Mouse (Mus musculus): ENCODE measurements around the gene Cox18. TPM values are rescaled to one million over a fixed set of nuclear protein-coding genes. Genes with fewer than 3 reads are reported as not detected.
"Not testable (repeated sequence)": the region's sequence is repeated elsewhere in the genome, so short reads cannot be mapped to it uniquely, and the experiment has no call there.

The Cox18 gene
- 36.3 and 41.4 TPM in 2 replicates for polyA plus RNA-seq (2016; fragmentation: Nextera tagmentation; extraction: Ambion mirVana)

- peak within 1 kb of the TSS; percentile 91 for H3K27ac ChIP-seq
- peaks cover 53% of the 10 kb centered on the region for H3K36me3 ChIP-seq
- H3K27me3 ChIP-seq (ENCODE audit: low read depth, poor library complexity, severe bottlenecking), result no peaks in the 10 kb centered on the region
- H3K4me1 ChIP-seq, result peaks cover 7% of the 10 kb centered on the region
- peak; percentile 99 for DNase-seq (ENCODE audit: low spot score)
- no peaks in the 10 kb centered on the region for H3K9me3 ChIP-seq (replicated peaks)
- under 1% methylated on average over 62 of the region's 62 CpGs for WGBS
- H3K4me3 ChIP-seq, result peak within 1 kb of the TSS; percentile 79
Measured at GRCm38 (mm10) chr5:90223534-90224381, at the start of gene Cox18. Gene Cox18 (minus strand): TSS chr5:90224001.

- not testable (repeated sequence) for H3K4me3 ChIP-seq; DNase-seq (ENCODE audit: low spot score); H3K27ac ChIP-seq; H3K4me1 ChIP-seq; H3K27me3 ChIP-seq (ENCODE audit: low read depth, poor library complexity, severe bottlenecking); H3K9me3 ChIP-seq (replicated peaks)
- 90% methylated on average over 2 of the region's 2 CpGs for WGBS
- peaks cover 95% of the 10 kb centered on the region for H3K36me3 ChIP-seq
Measured at GRCm38 (mm10) chr5:90262230-90262629, 38.4 kb upstream of the Cox18 start.

DNA sequence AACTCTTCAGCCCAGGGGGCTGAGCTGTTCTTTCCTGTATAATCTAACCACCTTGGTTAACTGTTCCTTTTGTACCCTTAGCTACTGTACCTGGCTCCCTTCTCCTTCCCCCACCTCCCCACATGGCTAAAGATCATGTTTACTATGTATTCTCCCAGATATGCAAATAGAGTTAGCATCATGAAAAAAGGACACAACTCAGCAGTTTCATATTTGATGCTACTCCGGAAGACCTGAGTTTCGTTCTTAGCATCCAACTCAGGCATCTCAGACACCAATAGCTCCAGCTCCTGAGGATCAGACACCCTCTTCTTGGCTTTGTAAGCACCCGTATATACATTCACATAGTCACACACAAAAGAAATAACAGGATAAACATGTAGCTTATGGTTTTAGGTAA lies 33.2 kb upstream of the Cox18 start:
- Histone ChIP-seq H3K4me3 (no peak overlapping the region), H3K36me3 (peaks cover 100% of the 10 kb centered on the region)
- 97% methylated on average over 3 of the region's 3 CpGs for WGBS

DNA sequence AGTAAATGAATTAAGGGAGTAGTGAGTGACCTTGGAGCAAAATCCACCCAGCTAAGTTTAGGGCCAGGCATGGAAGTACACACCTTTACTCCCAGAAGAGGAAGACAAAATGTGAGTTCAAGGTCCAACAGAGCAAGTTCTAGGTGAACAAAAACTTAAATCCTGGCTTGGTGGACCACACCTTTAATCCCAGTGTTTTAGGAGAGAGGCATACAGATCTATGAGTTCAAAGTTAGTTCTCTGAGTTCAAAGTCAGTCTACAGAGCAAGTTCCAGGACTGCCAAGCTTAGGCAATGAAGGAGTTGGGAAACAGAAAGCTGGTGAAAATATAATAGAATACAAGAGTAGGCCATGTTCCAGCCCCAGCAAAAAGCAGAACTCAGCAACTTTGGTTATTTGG lies 23.7 kb upstream of the Cox18 start:
- DNase-seq (ENCODE audit: low spot score), result no peak
- Histone ChIP-seq H3K4me1 (no peaks in the 10 kb centered on the region), H3K27me3 (ENCODE audit: low read depth, poor library complexity, severe bottlenecking) (no peaks in the 10 kb centered on the region), H3K9me3 (replicated peaks) (no peaks in the 10 kb centered on the region), H3K27ac (no peak overlapping the region), H3K36me3 (peaks cover 94% of the 10 kb centered on the region), H3K4me3 (no peak overlapping the region)

More for the DNA sequence above, 33.2 kb upstream of the Cox18 start:
- no peaks in the 10 kb centered on the region for H3K9me3 ChIP-seq (replicated peaks)
- no peaks in the 10 kb centered on the region for H3K4me1 ChIP-seq
- DNase-seq (ENCODE audit: low spot score), result no peak
- no peaks in the 10 kb centered on the region for H3K27me3 ChIP-seq (ENCODE audit: low read depth, poor library complexity, severe bottlenecking)
- H3K27ac ChIP-seq, result no peak overlapping the region

- no peak for DNase-seq (ENCODE audit: low spot score)
- Histone ChIP-seq H3K27me3 (ENCODE audit: low read depth, poor library complexity, severe bottlenecking) (no peaks in the 10 kb centered on the region), H3K4me1 (no peaks in the 10 kb centered on the region), H3K9me3 (replicated peaks) (no peaks in the 10 kb centered on the region), H3K4me3 (no peak overlapping the region), H3K36me3 (peaks cover 94% of the 10 kb centered on the region), H3K27ac (no peak overlapping the region)
- WGBS, result 98% methylated on average over 2 of the region's 2 CpGs
Measured at GRCm38 (mm10) chr5:90246987-90247386, 23.2 kb upstream of the Cox18 start.

DNA sequence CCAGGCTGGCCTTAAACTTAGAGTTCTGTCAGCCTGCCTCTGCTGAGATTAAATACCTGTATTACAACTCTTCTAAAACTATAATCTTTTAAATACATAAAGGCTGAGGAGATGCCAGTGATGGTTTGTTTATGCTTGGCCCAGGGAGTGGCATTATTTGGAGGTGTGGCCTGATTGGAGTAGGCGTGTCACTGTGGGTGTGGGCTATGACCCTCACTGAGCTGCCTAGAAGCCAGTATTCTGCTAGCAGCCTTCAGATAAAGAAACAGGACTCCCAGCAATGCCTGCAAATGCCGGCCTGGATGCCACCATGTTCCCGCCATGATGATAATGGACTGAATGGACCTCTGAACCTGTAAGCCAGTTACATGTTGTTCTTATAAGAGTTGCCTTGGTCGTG lies 22.8 kb upstream of the Cox18 start:
- no peak for DNase-seq (ENCODE audit: low spot score)
- no peak overlapping the region for H3K4me3 ChIP-seq
- no peaks in the 10 kb centered on the region for H3K27me3 ChIP-seq (ENCODE audit: low read depth, poor library complexity, severe bottlenecking)
- H3K27ac ChIP-seq, result no peak overlapping the region
- H3K4me1 ChIP-seq, result no peaks in the 10 kb centered on the region
- WGBS, result 83% methylated on average over 4 of the region's 4 CpGs
- peaks cover 94% of the 10 kb centered on the region for H3K36me3 ChIP-seq
- H3K9me3 ChIP-seq (replicated peaks), result no peaks in the 10 kb centered on the region

GRCm38 (mm10) chr5:90245416-90245815 lies 21.6 kb upstream of the Cox18 start:
- 83% methylated on average over 4 of the region's 4 CpGs for WGBS

DNA sequence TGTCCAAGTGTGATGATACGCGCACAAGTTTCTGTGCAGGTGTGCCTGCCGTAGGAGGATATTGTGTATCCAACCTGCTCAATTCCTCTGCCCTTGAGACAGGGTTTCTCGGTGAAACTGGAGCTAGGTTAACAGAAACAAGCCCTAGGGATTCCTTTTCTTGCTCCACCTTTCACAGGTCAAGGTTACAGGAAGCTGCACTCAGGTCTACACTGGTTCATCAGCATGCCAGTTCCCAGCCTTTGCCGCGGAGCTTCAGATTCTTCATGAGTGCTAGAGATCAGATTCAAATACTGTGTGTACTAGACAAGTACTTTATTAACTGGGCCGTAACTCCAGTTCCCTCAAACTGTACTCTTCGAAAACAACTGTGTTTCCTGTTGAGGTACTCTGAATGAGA lies 11.4 kb upstream of the Cox18 start:
- WGBS, result 96% methylated on average over 8 of the region's 8 CpGs

More at GRCm38 (mm10) chr5:90245416-90245815, 21.6 kb upstream of the Cox18 start:
- H3K27ac ChIP-seq, result no peak overlapping the region
- no peaks in the 10 kb centered on the region for H3K4me1 ChIP-seq
- H3K27me3 ChIP-seq (ENCODE audit: low read depth, poor library complexity, severe bottlenecking), result no peaks in the 10 kb centered on the region
- DNase-seq (ENCODE audit: low spot score), result no peak
- H3K36me3 ChIP-seq, result peaks cover 94% of the 10 kb centered on the region
- no peaks in the 10 kb centered on the region for H3K9me3 ChIP-seq (replicated peaks)
- no peak overlapping the region for H3K4me3 ChIP-seq

GRCm38 (mm10) chr5:90233305-90233704 lies 9.5 kb upstream of the Cox18 start:
- Histone ChIP-seq H3K27me3 (ENCODE audit: low read depth, poor library complexity, severe bottlenecking) (no peaks in the 10 kb centered on the region), H3K9me3 (replicated peaks) (no peaks in the 10 kb centered on the region), H3K4me1 (no peaks in the 10 kb centered on the region), H3K36me3 (peaks cover 98% of the 10 kb centered on the region), H3K27ac (no peak overlapping the region), H3K4me3 (no peak overlapping the region)
- 94% methylated on average over 4 of the region's 4 CpGs for WGBS
- no peak for DNase-seq (ENCODE audit: low spot score)

More for the DNA sequence above, 11.4 kb upstream of the Cox18 start:
- Histone ChIP-seq H3K27me3 (ENCODE audit: low read depth, poor library complexity, severe bottlenecking) (no peaks in the 10 kb centered on the region), H3K4me1 (no peaks in the 10 kb centered on the region), H3K4me3 (no peak overlapping the region), H3K27ac (no peak overlapping the region), H3K9me3 (replicated peaks) (no peaks in the 10 kb centered on the region), H3K36me3 (peaks cover 96% of the 10 kb centered on the region)
- no peak for DNase-seq (ENCODE audit: low spot score)

DNA sequence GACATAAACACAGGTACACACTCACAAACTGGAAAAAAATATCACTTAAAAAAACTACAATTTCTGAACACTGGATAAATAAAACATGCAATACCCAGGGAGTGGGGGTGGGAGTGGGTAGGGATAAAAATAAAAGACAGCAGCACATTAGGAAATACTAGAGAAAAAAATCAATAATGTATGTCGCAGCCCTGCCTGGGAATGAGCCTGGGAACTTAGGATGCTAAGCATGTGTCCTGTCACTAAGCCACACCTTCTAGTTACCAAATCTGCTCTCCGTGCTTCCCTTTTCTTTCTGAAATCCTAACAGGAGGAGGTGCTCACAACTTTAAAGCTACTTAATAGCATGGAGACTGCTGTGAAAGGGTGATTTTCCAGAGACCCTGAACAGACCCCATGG lies 6.0 kb upstream of the Cox18 start:
- no peak for DNase-seq (ENCODE audit: low spot score)
- Histone ChIP-seq H3K4me1 (no peaks in the 10 kb centered on the region), H3K27me3 (ENCODE audit: low read depth, poor library complexity, severe bottlenecking) (no peaks in the 10 kb centered on the region), H3K4me3 (no peak overlapping the region), H3K36me3 (peaks cover 92% of the 10 kb centered on the region), H3K27ac (no peak overlapping the region), H3K9me3 (replicated peaks) (no peaks in the 10 kb centered on the region)
- WGBS, result 92% methylated on average over 2 of the region's 2 CpGs

DNA sequence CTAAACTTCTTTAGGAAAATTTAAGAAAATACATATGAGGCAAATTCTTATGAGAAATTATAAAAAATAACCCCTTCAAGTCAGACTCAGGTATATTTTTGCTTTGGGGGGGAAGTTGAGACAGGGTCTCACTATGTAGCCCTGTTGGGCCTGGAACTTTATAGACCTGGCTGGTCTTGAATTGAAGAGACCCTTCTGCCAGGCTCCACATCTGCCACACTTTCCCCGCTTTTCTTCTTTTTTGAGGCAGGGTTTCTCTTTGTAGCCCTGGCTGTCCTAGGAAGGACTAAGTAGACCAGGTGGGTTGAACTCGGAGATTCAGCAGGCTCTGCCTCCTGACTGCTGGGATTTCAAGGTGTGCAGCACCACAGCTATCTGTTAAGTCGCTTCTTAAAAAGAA lies 2.9 kb upstream of the Cox18 start:
- H3K4me3 ChIP-seq, result no peak overlapping the region
- H3K9me3 ChIP-seq (replicated peaks), result no peaks in the 10 kb centered on the region
- no peaks in the 10 kb centered on the region for H3K27me3 ChIP-seq (ENCODE audit: low read depth, poor library complexity, severe bottlenecking)
- peaks cover 62% of the 10 kb centered on the region for H3K36me3 ChIP-seq
- H3K4me1 ChIP-seq, result peaks cover 7% of the 10 kb centered on the region
- 93% methylated on average over 3 of the region's 3 CpGs for WGBS
- no peak for DNase-seq (ENCODE audit: low spot score)
- no peak overlapping the region for H3K27ac ChIP-seq

GRCm38 (mm10) chr5:90224730-90225129 lies 929 bp upstream of the Cox18 start:
- H3K27me3 ChIP-seq (ENCODE audit: low read depth, poor library complexity, severe bottlenecking), result no peaks in the 10 kb centered on the region
- no peaks in the 10 kb centered on the region for H3K9me3 ChIP-seq (replicated peaks)
- 0 out of 2 replicates have a peak overlapping the region, but pooled peaks have one; percentile 79 for H3K4me3 ChIP-seq
- H3K27ac ChIP-seq, result no peak overlapping the region
- no peak for DNase-seq (ENCODE audit: low spot score)
- WGBS, result 90% methylated on average over 5 of the region's 5 CpGs
- H3K36me3 ChIP-seq, result peaks cover 55% of the 10 kb centered on the region
- H3K4me1 ChIP-seq, result peaks cover 7% of the 10 kb centered on the region

DNA sequence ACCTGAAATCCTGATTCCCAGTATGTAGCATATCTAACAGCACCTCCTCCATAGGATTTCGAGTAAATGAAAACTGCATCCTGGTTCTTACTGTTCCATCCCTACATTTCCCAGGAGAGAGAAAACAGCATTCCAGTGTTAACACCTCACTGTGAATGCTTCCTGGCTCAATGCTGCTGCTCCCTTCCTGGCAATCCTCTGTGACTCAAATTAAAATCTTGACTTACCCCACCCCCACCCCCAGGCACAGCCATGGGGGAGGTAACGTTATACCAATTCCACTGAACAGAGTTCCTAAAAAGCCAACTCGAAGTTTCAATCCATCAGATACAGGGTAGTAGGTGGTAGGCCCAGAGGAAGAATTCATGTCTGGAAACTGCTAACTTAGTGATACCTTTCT lies 864 bp downstream of the Cox18 start:
- H3K9me3 ChIP-seq (replicated peaks), result no peaks in the 10 kb centered on the region
- no peak for DNase-seq (ENCODE audit: low spot score)
- peak overlapping the region; percentile 91 for H3K27ac ChIP-seq
- H3K4me3 ChIP-seq, result peak overlapping the region; percentile 79
- 31% methylated on average over 3 of the region's 3 CpGs for WGBS
- peaks cover 53% of the 10 kb centered on the region for H3K36me3 ChIP-seq
- H3K4me1 ChIP-seq, result peaks cover 7% of the 10 kb centered on the region
- H3K27me3 ChIP-seq (ENCODE audit: low read depth, poor library complexity, severe bottlenecking), result no peaks in the 10 kb centered on the region
